Mouse (Mus musculus) CH12.LX (cell line): ENCODE measurements at regions not wholly inside any gene's neighbourhood (a gene's known extent, or its start where the extent isn't known, plus 50 kb on each side); places are given as distances from the start of the nearest gene placed in this dataset.

Source experiments
- CHD1 ChIP-seq: IDR thresholded peaks from 2 replicates; pipeline ENCODE4 v1.6.1; 2012; ENCODE audit warnings: low read depth, low read length, improper control_type of control experiment, inconsistent platforms
- CTCF ChIP-seq, 2 experiments: IDR thresholded peaks in 1 of 2; conservative IDR thresholded peaks in 1 of 2; 2 replicates each; pipeline ENCODE4 v1.5.1; 2011 to 2012; ENCODE audit warnings: low read depth in 2 of 2, low read length in 2 of 2, improper control_type of control experiment in 1 of 2, inconsistent platforms in 1 of 2, mild to moderate bottlenecking in 1 of 2, moderate library complexity in 1 of 2
- E2F4 ChIP-seq: IDR thresholded peaks from 2 replicates; pipeline ENCODE4 v1.6.1; 2011; ENCODE audit warnings: low read depth, low read length, improper control_type of control experiment; ENCODE audit not compliant: insufficient replicate concordance
- EP300 ChIP-seq: IDR thresholded peaks from 2 replicates; pipeline ENCODE4 v1.6.1; 2011; ENCODE audit warnings: low read length, improper control_type of control experiment
- JUND ChIP-seq: conservative IDR thresholded peaks from 2 replicates; pipeline ENCODE4 v1.6.1; 2011; ENCODE audit warnings: low read depth, low read length, improper control_type of control experiment
- MAX ChIP-seq: IDR thresholded peaks from 2 replicates; pipeline ENCODE4 v1.6.1; 2011; ENCODE audit warnings: low read length, improper control_type of control experiment
- MEF2A ChIP-seq: IDR thresholded peaks from 2 replicates; pipeline ENCODE4 v1.6.1; 2014; ENCODE audit warnings: low read depth, mild to moderate bottlenecking, inconsistent platforms, low read length, improper control_type of control experiment, borderline replicate concordance
- NRF1 ChIP-seq: IDR thresholded peaks from 2 replicates; pipeline ENCODE4 v1.6.1; 2014; ENCODE audit warnings: low read depth, mild to moderate bottlenecking, inconsistent platforms, low read length, improper control_type of control experiment, moderate library complexity
- POLR2A ChIP-seq: IDR thresholded peaks from 2 replicates; pipeline ENCODE4 v1.6.1; 2011; ENCODE audit warnings: low read depth, mild to moderate bottlenecking, improper control_type of control experiment, low read length
- SMC3 ChIP-seq: IDR thresholded peaks from 2 replicates; pipeline ENCODE4 v1.6.1; 2011; ENCODE audit warnings: low read depth, low read length, improper control_type of control experiment
- TCF12 ChIP-seq: IDR thresholded peaks from 2 replicates; pipeline ENCODE4 v1.6.1; 2014; ENCODE audit warnings: low read depth, mild to moderate bottlenecking, inconsistent platforms, low read length, improper control_type of control experiment
- USF1 ChIP-seq: IDR thresholded peaks from 2 replicates; pipeline ENCODE4 v1.6.1; 2014; ENCODE audit warnings: low read depth, mild to moderate bottlenecking, inconsistent platforms, low read length, improper control_type of control experiment

GRCm38 (mm10) chr3:101161941-101162531 is 52.0 kb upstream of the Ptgfrn start:
- no peak for TF ChIP-seq CTCF (conservative IDR thresholded peaks at IDR 0.05 in 1 of 2, IDR thresholded peaks at IDR 0.05 in 1 of 2; ENCODE audit: low read depth in 2 of 2, low read length in 2 of 2)
- no peak for TF ChIP-seq TCF12
- TF ChIP-seq POLR2A: no peak
- no peak for TF ChIP-seq JUND
- TF ChIP-seq EP300: no peak
- TF ChIP-seq SMC3: no peak
- TF ChIP-seq USF1: no peak
- no peak for TF ChIP-seq MEF2A
- TF ChIP-seq MAX: no peak
- no peak for TF ChIP-seq CHD1
- no peak for TF ChIP-seq E2F4
- TF ChIP-seq NRF1: no peak
